Mouse (Mus musculus): ENCODE data around the gene Gpd2.

Gene Gpd2

DNA sequence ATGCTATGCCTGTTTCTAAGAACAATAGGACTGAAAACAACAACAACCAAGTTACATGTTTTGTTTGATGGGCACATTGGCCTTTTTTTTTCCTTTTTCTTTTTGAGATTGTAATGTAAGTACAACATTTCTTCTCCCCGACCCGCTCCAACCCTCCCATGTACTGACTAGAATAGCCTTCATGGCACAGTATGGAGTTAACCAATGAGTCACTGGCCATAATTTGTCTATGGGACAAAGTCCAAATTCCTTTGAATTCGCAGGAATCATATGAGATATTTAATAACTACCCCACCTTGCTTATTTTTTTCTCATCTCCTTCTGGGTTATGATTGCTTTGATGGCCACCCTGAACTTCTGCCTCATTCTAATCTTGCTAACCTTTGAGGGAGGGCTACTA is 12.7 kb downstream of the Gpd2 start:
- no peak for DNase-seq (ENCODE audit: low read depth, low spot score)

DNA sequence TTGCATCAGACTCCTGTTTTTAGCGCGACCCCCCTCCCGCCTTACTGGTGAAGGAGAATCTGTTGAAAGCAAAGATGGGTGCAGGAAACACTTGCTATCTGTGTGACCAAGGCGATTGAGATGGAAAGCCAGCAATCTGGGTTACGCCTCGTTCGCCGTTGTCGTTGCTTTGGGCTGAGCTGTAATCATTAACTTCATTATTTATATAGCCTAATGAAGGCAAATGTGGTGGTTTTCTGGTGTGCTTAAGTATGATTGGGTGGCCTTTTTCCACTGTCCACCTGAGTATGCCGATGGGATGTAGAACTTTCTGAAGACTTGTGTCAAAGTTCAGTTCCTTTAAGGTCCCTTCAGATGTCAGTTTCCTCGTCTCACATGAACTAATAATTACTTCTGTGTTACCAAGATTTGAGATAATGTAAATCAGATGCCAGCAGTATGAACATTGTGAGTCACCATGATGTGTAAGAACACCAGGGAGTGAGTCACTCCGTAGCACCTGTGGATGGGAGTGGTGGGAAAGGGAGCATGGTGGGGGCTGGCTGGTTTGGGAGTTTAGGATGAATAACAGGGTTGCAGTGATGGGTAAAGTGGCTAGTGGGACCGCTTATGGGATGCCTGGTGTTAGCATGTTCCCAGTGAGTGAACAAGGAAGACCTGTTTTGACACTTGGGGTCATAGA is 14.3 kb downstream of the Gpd2 start:
- DNase-seq (ENCODE audit: low read depth, low spot score), result no peak

DNA sequence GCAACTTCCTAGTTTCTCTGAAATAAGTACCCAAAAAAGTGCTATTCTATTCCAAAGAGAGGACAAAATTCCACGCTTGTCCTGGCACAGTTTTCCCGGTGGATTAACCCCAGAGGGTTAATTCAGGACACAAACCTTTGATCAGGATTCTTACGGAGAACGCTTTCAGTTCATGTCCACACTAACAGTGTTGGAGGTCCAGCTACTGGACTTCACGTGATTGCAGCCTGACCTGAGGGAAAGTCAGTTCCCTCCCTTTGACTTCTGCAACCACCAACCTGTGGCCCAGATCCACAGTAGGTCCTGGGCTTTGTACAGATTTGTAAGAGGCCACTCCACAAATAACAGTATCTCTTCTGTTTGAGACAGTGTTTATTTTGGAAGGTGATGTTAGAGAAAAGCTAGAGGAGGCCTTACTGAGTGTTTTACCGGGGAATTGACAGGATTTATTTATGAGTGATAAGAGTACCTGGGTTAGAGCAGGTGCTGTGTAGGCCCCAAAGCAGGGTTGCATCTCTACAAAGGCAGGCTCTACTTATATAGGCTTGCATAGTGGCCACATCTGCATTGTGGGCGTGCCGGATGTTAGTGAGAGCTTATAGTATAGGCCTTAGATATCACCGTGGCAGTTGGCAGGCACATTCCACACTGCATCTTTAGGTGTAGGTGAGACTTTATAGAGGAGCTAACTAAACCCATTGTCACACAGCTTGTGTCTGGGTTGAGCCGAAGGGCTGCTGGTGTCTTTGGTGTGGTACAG is 15.3 kb downstream of the Gpd2 start:
- no peak for DNase-seq (ENCODE audit: low read depth, low spot score)

DNA sequence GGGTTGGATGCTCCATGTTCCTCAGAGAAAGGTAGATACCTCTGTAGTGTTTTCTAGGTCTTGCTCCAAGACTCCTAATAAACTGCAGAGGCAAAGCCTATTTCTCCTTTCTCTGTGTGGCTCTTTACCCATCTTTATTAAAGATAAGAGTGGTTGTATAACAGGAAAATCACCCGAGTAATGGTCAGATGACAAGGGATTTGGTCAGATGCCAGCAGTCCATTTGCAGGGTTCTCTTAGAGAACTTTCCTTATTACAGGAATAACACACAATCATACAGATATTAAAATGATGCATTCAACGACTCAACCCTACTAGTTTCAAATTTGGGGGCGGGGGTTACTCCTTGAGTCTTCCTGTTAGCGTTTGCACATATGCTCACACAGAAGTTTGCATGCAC is 16.8 kb downstream of the Gpd2 start:
- no peak for DNase-seq (ENCODE audit: low read depth, low spot score)

DNA sequence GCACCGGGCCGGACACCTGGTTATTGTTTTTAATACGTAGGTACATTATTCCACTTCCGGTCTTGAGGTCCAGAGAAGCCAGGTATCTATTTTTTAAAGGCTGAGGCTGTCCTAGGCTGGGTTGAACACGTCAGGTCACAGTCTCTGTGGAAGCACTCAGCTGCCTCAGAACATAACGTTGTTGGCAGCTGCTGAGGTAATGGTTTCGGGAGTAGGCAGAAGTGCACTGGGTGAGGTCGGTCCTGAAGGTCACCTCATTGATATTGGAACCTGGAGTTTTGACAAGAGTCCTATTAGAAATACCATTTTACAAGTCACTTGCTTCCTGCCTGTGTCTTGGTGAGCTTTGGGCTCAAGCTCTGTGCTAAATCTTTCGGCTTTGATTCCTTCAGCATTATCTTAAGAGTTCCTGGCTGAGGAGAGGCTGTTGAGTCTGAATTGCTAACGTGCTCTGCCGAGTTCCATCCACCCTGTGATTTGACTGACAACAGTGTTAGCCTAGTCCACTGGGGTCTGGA is 17.8 kb downstream of the Gpd2 start:
- DNase-seq (ENCODE audit: low read depth, low spot score), result no peak

DNA sequence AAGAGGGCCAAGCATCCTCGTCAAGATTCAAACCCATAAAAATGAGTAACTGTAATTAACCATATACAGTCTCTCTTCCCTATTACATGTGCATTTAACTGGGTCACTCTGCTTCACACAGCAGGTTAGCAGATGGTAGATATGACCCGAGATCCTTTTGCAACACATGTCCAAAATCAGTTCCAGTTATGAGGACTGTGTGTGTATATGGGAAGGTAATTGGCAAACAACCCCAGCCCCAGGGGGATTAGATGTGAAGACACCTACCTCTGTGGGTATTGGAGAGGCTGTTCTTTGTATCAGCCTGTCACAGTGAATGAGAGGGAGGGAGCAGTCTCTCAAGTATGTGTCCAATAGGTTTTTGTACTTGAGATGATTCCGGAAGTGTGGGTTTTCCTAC is 18.4 kb downstream of the Gpd2 start:
- DNase-seq (ENCODE audit: low read depth, low spot score), result no peak

DNA sequence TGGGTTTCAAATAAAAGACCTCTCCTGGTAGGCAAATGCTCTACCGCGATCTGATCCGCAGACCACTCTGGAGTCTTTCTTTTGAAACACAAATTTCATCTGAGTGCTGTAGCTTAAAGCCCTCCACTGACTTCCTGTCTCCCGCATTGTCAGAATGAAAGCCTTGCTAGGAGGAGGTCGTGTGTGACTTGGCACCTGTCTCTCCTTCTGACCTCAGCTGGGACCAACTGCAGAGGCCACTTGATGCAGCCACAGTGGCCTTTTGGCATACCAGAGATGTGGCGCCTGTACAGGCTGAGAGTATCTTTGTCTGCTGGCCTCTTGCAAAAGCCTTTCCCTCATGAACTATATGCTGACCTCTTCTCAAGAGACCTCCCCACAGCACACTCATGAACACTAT is 19.0 kb downstream of the Gpd2 start:
- DNase-seq (ENCODE audit: low read depth, low spot score), result no peak

DNA sequence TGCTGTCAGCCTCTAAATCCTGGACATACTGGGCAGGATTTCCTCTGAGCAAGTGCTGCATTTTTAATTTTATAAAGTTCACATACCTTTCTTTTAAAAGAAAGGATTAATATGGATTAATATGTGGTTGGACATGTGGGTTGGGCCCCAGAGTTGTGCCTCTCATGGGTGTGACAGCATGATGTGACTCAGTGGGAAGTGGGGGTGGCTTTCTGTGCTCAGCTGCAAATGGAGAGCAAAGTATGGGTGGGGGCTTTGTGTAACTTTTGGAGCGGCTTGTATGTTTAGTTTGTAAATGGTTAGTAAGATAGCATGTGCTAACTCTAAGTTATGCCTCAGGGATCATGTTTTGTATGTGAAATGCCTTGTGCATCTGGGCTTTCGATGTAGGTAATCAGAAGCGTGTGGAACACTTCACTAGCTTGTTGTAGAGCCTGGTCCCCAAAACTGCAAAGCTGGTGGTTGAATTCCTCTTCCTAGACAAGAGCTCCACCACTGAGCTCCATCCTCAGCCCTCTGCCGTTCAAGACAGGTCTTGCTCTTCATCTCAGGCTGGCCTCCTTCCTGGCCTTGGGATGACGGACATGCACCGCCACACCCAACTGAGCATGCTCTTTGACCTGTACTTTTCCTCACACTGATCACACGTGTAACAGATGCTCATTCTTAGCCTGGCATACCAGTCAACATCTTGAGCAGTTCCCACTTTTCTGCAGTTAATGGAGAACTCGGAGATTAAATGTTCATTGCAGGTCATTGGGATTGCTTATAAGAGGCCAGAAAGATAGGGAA is 24.0 kb downstream of the Gpd2 start:
- DNase-seq (ENCODE audit: low read depth, low spot score), result no peak

DNA sequence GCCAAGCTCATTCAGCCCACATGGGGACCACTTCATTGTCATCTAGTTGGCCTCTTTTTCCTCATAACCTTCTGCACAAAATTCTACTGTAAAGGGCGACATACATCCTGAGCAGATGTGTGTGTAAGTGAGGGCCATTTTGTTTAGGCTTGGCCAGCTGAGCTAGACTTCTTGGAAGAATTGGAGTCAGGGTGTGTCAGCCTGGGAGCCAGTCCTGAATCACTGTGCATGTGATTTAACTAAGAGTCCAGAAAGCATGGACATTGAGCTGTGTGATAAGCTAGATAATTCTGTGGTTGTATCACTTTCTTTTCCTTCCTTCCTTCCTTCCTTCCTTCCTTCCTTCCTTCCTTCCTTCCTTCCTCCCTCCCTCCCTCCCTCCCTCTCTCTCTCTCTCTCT is 26.0 kb downstream of the Gpd2 start:
- DNase-seq (ENCODE audit: low read depth, low spot score), result no peak

DNA sequence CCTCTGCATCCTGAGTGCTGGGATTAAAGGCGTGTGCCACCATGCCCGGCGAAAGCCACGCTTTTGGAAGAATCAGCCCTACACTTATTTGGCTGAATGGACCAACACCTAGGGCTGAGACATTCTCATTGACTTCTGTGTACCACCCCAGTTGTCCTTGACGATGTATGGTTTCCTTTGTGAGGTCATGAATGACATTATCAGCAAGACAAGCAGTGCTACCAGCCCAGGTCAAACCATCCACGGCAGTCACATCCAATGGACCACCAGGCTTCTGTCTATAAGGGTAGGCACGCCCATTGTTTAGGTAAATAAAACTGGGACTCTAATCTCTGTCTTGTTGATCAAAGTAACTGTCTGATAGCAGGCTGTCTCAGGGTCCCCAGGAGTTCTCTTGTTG is 27.5 kb downstream of the Gpd2 start:
- no peak for DNase-seq (ENCODE audit: low read depth, low spot score)

DNA sequence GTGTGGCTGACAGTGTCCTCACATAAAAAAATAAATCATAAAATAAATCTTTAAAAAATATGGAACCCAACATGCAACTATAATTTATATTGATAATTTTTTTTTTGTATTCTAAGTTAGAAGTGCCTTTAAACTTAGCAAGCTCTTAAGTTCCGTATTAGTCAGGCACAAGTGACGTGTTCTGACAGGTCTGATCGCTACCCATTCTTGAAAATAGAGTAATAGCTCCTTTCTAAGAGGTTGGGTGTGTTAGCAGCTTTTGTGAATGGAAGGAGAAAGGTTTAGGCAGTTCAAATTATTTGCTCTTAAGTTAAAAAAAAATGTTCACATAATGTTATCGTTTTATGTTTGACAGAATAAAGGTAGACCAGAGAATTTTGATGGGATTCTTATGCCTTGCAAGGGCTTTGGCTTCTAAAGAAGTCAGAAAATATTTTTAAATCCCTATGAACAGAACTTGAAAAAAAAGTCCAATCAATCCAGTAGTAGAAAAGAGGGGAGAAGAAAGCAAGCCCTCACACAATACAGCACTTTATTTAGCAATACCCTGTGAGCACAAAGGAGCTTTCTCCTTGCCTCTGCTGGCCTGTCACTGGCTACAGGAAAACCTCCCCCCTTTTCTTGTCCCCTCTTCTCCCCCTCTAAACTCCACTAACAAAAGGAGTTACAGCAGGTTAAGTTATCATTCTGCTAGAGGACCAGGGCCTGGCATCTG is 29.4 kb downstream of the Gpd2 start:
- DNase-seq (ENCODE audit: low read depth, low spot score), result no peak

DNA sequence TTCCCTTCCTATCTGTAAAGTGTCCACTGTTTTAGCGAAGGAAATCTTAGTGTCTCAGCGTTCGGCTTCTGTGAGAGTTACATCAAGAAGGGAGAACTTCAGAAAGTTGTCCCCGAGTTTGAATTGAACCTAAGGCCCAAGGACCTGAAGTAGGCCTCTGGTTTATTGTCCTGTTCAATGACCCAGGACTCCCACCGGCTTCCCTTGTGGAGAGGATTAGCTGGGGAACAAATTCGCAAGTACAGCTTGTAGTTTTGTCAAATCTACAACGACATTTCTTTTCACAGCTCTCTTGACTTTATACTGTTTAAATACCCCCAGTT is 29.9 kb downstream of the Gpd2 start:
- DNase-seq (ENCODE audit: low read depth, low spot score), result no peak

DNA sequence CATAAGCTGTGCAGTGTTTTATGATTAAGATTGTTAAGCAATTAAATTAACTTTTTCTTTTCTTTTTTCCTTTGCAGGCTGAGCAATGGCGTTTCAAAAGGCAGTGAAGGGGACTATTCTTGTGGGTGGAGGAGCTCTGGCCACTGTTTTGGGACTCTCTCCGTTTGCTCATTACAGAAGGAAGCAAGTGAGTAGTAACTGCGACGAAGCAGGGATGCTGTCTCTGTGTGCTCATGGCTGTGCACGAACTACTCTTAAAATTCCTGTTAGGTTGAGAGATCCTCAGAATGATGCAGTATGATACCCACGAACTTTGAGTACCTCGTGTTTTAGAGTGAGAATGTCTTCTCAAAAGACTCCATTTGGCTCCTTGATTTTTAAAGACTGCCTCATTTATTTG is 30.5 kb downstream of the Gpd2 start:
- DNase-seq (ENCODE audit: low read depth, low spot score), result no peak

DNA sequence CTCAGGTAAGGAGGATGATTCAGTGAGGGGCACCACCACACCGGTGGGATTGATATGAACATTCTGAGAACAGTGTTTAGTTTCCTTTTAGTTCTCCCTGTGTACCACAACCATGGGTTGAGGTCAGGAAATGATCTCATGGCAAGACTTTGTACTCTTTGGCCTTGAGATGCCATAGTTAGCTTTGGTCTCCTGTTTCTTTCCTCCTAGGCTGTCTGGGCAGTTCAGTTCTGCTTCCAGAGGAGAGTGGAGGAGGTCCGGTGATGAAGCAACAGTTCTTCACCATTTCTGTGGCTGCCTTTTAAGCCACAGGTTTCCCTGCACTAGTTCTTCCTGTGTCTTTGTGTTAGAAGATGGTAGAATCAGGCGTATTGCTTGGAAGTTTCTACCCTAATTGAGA is 31.4 kb downstream of the Gpd2 start:
- no peak for DNase-seq (ENCODE audit: low read depth, low spot score)

DNA sequence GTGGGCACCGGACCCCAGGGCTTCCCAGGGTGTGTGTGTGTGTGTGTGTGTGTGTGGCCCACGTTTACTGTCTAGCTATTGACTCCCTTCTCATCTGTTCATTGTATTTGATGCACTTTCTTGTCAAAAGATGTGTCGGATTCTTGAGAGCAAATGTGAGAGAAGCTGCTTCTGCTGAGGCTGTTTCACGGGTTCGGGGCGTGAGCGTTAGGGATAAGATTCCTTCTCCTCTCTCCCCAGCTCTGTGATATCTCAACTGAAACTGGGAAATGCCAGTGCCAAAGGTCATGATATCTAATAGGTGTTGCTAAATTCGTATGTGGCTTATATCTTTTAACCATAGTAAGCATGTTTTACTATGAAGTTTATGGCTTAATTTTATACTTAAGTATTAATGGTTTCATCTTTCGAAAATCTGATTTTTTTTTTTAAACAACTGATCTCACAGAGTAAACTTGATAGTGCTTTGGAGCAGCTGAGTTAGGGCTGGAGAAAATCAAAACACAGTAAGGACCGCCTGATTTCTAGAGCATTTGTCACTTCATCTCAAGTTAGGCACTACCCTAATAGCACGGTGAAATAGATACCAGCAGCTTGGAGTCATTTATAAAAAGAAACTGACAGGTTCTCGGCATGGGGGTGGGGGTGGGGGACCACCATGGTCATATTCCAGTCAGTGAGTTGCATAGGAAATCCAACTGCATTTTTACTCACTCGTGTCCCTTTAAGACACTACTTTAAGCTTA is 32.4 kb downstream of the Gpd2 start:
- no peak for DNase-seq (ENCODE audit: low read depth, low spot score)

DNA sequence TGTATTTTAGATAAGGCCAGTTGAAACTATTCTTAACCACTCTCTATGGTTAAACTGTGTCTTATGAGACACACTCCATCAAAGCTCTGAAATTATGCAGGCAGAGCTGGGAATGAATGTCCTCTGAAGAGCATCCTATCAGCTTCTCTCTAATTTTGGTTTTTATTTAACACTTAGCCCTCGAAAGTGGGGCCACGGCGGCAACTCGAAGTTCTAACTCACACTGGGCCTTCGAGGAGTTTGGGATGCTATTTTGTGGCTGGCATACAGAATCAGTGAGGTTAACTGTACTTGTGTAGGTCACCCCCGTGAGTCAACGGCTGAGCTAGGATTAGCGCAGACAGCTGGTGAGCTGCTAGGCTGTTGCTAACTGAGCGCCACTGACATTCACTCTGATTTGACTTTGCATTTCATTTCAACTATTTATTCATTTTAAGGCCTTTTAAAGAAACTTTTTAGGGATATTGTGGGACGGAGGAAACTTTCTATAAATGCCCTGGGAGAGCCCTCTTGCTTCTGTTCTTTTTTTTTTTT is 42.8 kb downstream of the Gpd2 start:
- DNase-seq (ENCODE audit: low read depth, low spot score), result peak; percentile 19

DNA sequence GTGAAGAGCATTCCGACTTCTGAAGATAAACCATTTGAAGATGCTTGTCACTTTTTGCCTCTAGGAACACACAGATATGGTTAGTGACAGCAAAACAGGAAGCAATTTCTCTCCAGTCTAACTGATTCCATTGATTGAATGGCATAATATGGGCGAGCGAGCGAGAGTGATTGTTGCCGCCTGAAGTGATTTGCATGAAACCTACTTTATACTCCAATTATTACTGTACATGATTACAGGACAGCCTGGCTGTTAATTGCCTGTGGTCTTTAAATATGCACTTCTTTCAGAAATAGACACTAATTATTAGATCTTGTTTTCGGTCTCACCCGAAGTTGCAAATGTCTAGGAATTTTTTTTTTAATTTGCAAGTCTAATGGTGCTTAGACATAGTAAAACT is 46.4 kb downstream of the Gpd2 start:
- no peak for DNase-seq (ENCODE audit: low read depth, low spot score)

DNA sequence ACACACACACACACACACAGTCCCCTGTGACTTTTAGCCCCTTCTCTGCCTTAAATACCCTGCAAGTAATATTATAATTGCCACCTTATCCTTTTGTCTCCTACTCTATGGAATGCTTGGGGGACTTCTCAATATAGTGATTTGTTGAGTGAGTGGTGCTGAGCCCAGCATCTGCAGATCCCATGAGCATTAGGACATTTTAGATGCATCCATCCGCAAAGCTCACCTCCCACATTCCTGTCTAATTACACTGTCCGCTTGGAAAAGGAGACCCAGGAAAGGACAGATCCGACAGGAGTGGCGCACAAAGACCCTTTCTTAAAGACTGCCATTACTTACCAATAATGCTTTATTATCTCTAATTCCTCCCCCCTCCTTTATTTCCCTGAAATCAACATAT is 47.8 kb downstream of the Gpd2 start:
- no peak for DNase-seq (ENCODE audit: low read depth, low spot score)

DNA sequence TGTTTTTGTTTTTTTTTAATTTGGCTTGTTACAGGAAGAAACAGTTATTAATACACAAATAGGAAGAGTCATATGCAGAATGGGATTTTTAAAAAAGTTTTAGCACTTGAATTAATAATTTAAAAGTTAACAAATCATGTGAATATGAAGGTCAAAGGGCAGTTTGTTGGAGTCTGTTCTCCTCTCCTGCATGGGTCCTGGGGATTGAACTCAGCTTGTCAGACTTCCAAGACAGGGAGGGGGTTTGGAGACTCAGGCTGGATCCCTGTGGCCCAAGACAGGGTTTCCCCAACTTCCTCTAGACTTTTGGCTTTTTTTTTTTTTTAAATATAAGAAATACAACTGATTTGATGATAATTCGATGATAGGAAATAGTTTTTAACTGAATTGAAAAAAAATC is 50.6 kb downstream of the Gpd2 start:
- no peak for DNase-seq (ENCODE audit: low read depth, low spot score)

DNA sequence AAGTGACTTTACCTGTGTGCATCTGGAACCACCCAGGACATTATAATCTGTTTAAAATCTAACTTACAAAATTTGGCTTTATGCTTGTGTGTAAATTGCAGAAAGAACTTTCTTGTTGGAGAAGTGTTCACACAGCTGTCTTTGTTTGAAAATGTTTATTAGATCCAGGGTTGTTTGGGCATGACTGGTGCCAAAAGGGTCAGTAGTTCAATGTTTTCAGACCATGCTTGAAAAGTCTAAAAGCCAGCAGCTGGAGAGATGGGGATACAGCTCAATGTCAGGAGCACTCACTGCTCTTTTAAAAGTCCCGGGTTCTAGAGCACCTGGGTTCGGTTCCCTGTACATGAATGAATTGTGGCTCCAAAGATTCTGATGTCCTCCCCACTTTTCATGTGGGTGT is 56.1 kb downstream of the Gpd2 start:
- DNase-seq (ENCODE audit: low read depth, low spot score), result no peak

DNA sequence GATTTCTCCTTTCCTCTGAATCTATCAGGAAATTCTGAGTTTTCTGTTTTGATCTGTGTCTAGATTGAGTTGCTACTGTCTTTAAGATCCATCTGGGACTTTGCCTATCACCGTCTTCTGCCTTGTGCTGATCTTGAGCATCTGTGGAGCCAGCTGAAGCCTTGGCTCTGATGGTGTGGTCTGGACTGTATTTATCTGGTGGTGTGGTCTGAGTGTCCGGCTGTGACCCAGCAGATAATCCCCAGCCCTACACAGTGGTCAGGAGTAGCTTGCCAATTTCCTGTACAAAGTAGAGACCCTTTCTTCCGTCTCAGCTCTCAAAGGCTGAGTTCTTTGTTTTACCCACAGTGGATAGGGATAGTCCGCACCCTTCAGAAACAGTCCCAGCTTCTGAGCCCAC is 58.6 kb downstream of the Gpd2 start:
- DNase-seq (ENCODE audit: low read depth, low spot score), result no peak

Measured in telencephalon, adult 2 months (tissue).